Mouse (Mus musculus) kidney, adult 2 months (tissue): ENCODE results near the gene Il16.
A peak's percentile ranks its signal among the peaks of the same experiment; 100 is the strongest.

Source experiments
- CTCF ChIP-seq: fragments of 200-500 bp; conservative IDR thresholded peaks from 2 replicates; pipeline ENCODE4 v1.5.1; 2011; ENCODE audit warnings: low read depth, mild to moderate bottlenecking, control low read depth, low read length, moderate library complexity, mixed read lengths; ENCODE audit not compliant: insufficient read depth, insufficient read length
- POLR2A ChIP-seq: fragments of 200-500 bp; IDR thresholded peaks from one replicate; pipeline ENCODE4 v1.6.1; 2011; ENCODE audit warnings: low read depth, low read length, control low read depth

- TF ChIP-seq CTCF (peak; percentile 83), POLR2A (no peak)
These were observed 76.8 kb downstream of the Il16 start for GRCm38 (mm10) chr7:83668724-83669123.
